Mouse (Mus musculus) liver, embryonic 15.5 days (tissue): Measurements from ENCODE around the gene Slc12a6. TPM values are rescaled to one million over a fixed set of nuclear protein-coding genes. Genes with fewer than 3 reads are reported as not detected.

Source experiments
- ATAC-seq: fragments of 200-750 bp; cut with Nextera tagmentation; 2 replicates; pipeline ENCODE4 v1.8.0; 2017; ENCODE audit warnings: moderate number of reproducible peaks, mild to moderate bottlenecking, moderate library complexity; ENCODE audit not compliant: insufficient read depth
- H3K27ac ChIP-seq: fragments of 300-500 bp; sonication (generic); replicated peaks from 2 replicates; pipeline ENCODE4 v1.5.1; 2015; ENCODE audit warnings: mild to moderate bottlenecking, inconsistent platforms
- H3K27me3 ChIP-seq: fragments of 300-500 bp; sonication (generic); 2 replicates; pipeline ENCODE4 v1.6.1; 2015; ENCODE audit warnings: mild to moderate bottlenecking, inconsistent platforms
- H3K36me3 ChIP-seq: fragments of 300-500 bp; sonication (generic); replicated peaks from 2 replicates; pipeline ENCODE4 v1.6.1; 2015; ENCODE audit warnings: moderate library complexity, mild to moderate bottlenecking, inconsistent platforms
- H3K4me1 ChIP-seq: fragments of 300-500 bp; sonication (generic); replicated peaks from 2 replicates; pipeline ENCODE4 v1.6.1; 2015; ENCODE audit warnings: inconsistent platforms
- H3K4me2 ChIP-seq: fragments of 300-500 bp; sonication (generic); 2 replicates; pipeline ENCODE4 v1.6.1; 2015; ENCODE audit warnings: moderate library complexity, mild to moderate bottlenecking, inconsistent platforms
- H3K4me3 ChIP-seq: fragments of 300-500 bp; sonication (generic); replicated peaks from 2 replicates; pipeline ENCODE4 v1.5.1; 2015; ENCODE audit warnings: mild to moderate bottlenecking, inconsistent platforms
- H3K9ac ChIP-seq: fragments of 300-500 bp; sonication (generic); 2 replicates; pipeline ENCODE4 v1.6.1; 2015; ENCODE audit warnings: moderate library complexity, mild to moderate bottlenecking, inconsistent platforms
- H3K9me3 ChIP-seq: fragments of 300-500 bp; sonication (generic); replicated peaks from 2 replicates; pipeline ENCODE4 v1.6.1; 2016; ENCODE audit warnings: inconsistent platforms
- WGBS: fragments of 180-500 bp; shearing (Covaris S2); methylation state at CpG from one replicate; pipeline ENCODE4 v1.1.7; 2015; ENCODE audit warnings: mixed read lengths; ENCODE audit not compliant: insufficient replicate concordance; 5-methylcytosine and 5-hydroxymethylcytosine counted together
- polyA plus RNA-seq: library from polyadenylated mRNA; unstranded; fragments of >200 nt; fragmentation: Nextera tagmentation; extraction: Ambion mirVana; gene quantifications from 2 replicates; pipeline ENCODE4 v1.2.1, GENCODE M21; 2015

Slc12a6 gene
- polyA plus RNA-seq, 1 experiment from 2014 or later: 3.8 TPM

- Histone ChIP-seq H3K4me3 (no peak overlapping the region), H3K27me3 (peaks cover 32% of the 10 kb centered on the region), H3K9me3 (no peaks in the 10 kb centered on the region), H3K36me3 (no peaks in the 10 kb centered on the region), H3K27ac (no peak overlapping the region), H3K9ac (no peak overlapping the region), H3K4me1 (peaks cover 22% of the 10 kb centered on the region), H3K4me2 (no peak overlapping the region)
- WGBS: 74% methylated on average over 14 of the region's 14 CpGs
- ATAC-seq: no peak
These were observed 23.8 kb upstream of the Slc12a6 start for GRCm38 (mm10) chr2:112241787-112242186.

GRCm38 (mm10) chr2:112245307-112245706, 20.3 kb upstream of the Slc12a6 start:
- Histone ChIP-seq H3K4me3 (no peak overlapping the region), H3K9me3 (no peaks in the 10 kb centered on the region), H3K27ac (no peak overlapping the region), H3K27me3 (peaks cover 10% of the 10 kb centered on the region), H3K4me1 (peaks cover 5% of the 10 kb centered on the region), H3K9ac (no peak overlapping the region), H3K4me2 (no peak overlapping the region), H3K36me3 (no peaks in the 10 kb centered on the region)
- WGBS: 73% methylated on average over 5 of the region's 5 CpGs
- no peak for ATAC-seq

- Histone ChIP-seq H3K9ac (no peak overlapping the region), H3K27me3 (0 out of 2 replicates have a peak, but pooled peaks cover 1% of the 10 kb centered on the region), H3K4me3 (no peak overlapping the region), H3K9me3 (no peaks in the 10 kb centered on the region), H3K4me2 (no peak overlapping the region), H3K27ac (no peak overlapping the region), H3K36me3 (no peaks in the 10 kb centered on the region), H3K4me1 (no peaks in the 10 kb centered on the region)
- 81% methylated on average over 6 of the region's 6 CpGs for WGBS
- no peak for ATAC-seq
These were observed 19.4 kb upstream of the Slc12a6 start for GRCm38 (mm10) chr2:112246193-112246592.

GRCm38 (mm10) chr2:112247323-112247722, 18.3 kb upstream of the Slc12a6 start:
- no peak for ATAC-seq
- Histone ChIP-seq H3K27ac (no peak overlapping the region), H3K36me3 (no peaks in the 10 kb centered on the region), H3K9ac (no peak overlapping the region), H3K4me3 (no peak overlapping the region), H3K27me3 (0 out of 2 replicates have a peak, but pooled peaks cover 8% of the 10 kb centered on the region), H3K4me1 (no peaks in the 10 kb centered on the region), H3K4me2 (no peak overlapping the region), H3K9me3 (no peaks in the 10 kb centered on the region)
- WGBS: 37% methylated on average over 10 of the region's 10 CpGs

- Histone ChIP-seq H3K27ac (no peak overlapping the region), H3K36me3 (no peaks in the 10 kb centered on the region), H3K9me3 (no peaks in the 10 kb centered on the region), H3K9ac (no peak overlapping the region), H3K27me3 (peaks cover 14% of the 10 kb centered on the region; the same call in 1 of the 2 replicates), H3K4me2 (no peak overlapping the region), H3K4me3 (no peak overlapping the region), H3K4me1 (no peaks in the 10 kb centered on the region)
- 70% methylated on average over 10 of the region's 10 CpGs for WGBS
- ATAC-seq: no peak
These were observed 15.7 kb upstream of the Slc12a6 start for GRCm38 (mm10) chr2:112249780-112250453.

- no peak overlapping the region for H3K4me3 ChIP-seq
- whole genome bisulfite sequencing: 50% methylated on average over 7 of the region's 7 CpGs
- no peaks in the 10 kb centered on the region for H3K36me3 ChIP-seq
- no peak overlapping the region for H3K27ac ChIP-seq
- ATAC-seq: no peak
- H3K27me3 ChIP-seq: peaks cover 14% of the 10 kb centered on the region; the same call in 1 of the 2 replicates
- H3K9ac ChIP-seq: no peak overlapping the region
- no peaks in the 10 kb centered on the region for H3K4me1 ChIP-seq
- H3K4me2 ChIP-seq: no peak overlapping the region
- no peaks in the 10 kb centered on the region for H3K9me3 ChIP-seq
These were observed 10.7 kb upstream of the Slc12a6 start for GRCm38 (mm10) chr2:112254675-112255515.

GRCm38 (mm10) chr2:112259241-112259962, 6.2 kb upstream of the Slc12a6 start, which contains the start of gene Nutm1:
Nutm1 (minus strand) TSS chr2:112259291.
- no peak for ATAC-seq
- Histone ChIP-seq H3K36me3 (no peaks in the 10 kb centered on the region), H3K4me3 (no peak within 1 kb of the TSS), H3K4me1 (peaks cover 26% of the 10 kb centered on the region), H3K9ac (no peak within 1 kb of the TSS), H3K4me2 (no peak within 1 kb of the TSS), H3K9me3 (no peaks in the 10 kb centered on the region), H3K27ac (no peak within 1 kb of the TSS), H3K27me3 (no peaks in the 10 kb centered on the region)
- 65% methylated on average over 10 of the region's 10 CpGs for WGBS

- ATAC-seq: peak; percentile 23
- H3K4me3 ChIP-seq: peak within 1 kb of the TSS; percentile 77
- H3K9me3 ChIP-seq: no peaks in the 10 kb centered on the region
- H3K4me2 ChIP-seq: peak within 1 kb of the TSS; percentile 88
- H3K27ac ChIP-seq: peak within 1 kb of the TSS; percentile 84
- H3K9ac ChIP-seq: peak within 1 kb of the TSS; percentile 65
- H3K27me3 ChIP-seq: no peaks in the 10 kb centered on the region
- peaks cover 44% of the 10 kb centered on the region for H3K4me1 ChIP-seq
- whole genome bisulfite sequencing: under 1% methylated on average over 36 of the region's 36 CpGs
- no peaks in the 10 kb centered on the region for H3K36me3 ChIP-seq
These were observed 3.6 kb upstream of the Slc12a6 start, which contains the start of gene Nop10 for GRCm38 (mm10) chr2:112261748-112262653. Nop10 (plus strand) TSS chr2:112261926.

GRCm38 (mm10) chr2:112262779-112263295, 2.8 kb upstream of the Slc12a6 start:
- H3K4me1 ChIP-seq: peaks cover 51% of the 10 kb centered on the region
- peak overlapping the region; percentile 65 for H3K9ac ChIP-seq
- no peaks in the 10 kb centered on the region for H3K36me3 ChIP-seq
- H3K4me2 ChIP-seq: peak overlapping the region; percentile 88
- 19% methylated on average over 4 of the region's 4 CpGs for WGBS
- H3K4me3 ChIP-seq: peak overlapping the region; percentile 77
- ATAC-seq: no peak
- no peaks in the 10 kb centered on the region for H3K27me3 ChIP-seq
- H3K27ac ChIP-seq: peak overlapping the region; percentile 84
- H3K9me3 ChIP-seq: no peaks in the 10 kb centered on the region

GRCm38 (mm10) chr2:112264364-112264763, 1.3 kb upstream of the Slc12a6 start:
- no peaks in the 10 kb centered on the region for H3K9me3 ChIP-seq
- 0 out of 2 replicates have a peak overlapping the region, but pooled peaks have one; percentile 88 for H3K4me2 ChIP-seq
- no peak for ATAC-seq
- no peak overlapping the region for H3K9ac ChIP-seq
- peaks cover 58% of the 10 kb centered on the region for H3K4me1 ChIP-seq
- no peak overlapping the region for H3K4me3 ChIP-seq
- H3K27me3 ChIP-seq: no peaks in the 10 kb centered on the region
- WGBS: 47% methylated on average over 4 of the region's 4 CpGs
- H3K36me3 ChIP-seq: no peaks in the 10 kb centered on the region
- H3K27ac ChIP-seq: no peak overlapping the region
